Mouse (Mus musculus): ENCODE measurements at regions not wholly inside any gene's neighbourhood (a gene's known extent, or its start where the extent isn't known, plus 50 kb on each side); places are given as distances from the start of the nearest gene placed in this dataset.

DNA sequence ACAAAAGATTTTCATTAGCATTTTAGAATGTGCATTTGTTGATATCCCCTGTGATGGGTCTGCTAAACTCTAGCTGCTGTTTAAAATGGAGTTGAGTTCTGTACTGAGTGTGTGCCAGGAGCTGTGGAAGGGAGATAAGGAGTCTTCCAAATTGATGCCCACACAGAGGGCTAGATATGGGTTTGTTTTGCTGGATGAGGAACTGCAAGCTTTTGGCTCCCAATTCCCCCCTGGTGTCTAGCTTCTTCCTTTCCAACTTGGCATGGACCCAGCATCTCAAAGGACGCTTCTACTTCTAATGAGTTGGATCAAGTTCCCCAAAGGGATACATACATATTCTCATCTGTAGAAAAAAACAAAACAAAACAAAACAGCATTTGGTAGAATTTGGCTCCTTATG is 577.0 kb upstream of the Large1 start:
- DNase-seq, result no peak

DNA sequence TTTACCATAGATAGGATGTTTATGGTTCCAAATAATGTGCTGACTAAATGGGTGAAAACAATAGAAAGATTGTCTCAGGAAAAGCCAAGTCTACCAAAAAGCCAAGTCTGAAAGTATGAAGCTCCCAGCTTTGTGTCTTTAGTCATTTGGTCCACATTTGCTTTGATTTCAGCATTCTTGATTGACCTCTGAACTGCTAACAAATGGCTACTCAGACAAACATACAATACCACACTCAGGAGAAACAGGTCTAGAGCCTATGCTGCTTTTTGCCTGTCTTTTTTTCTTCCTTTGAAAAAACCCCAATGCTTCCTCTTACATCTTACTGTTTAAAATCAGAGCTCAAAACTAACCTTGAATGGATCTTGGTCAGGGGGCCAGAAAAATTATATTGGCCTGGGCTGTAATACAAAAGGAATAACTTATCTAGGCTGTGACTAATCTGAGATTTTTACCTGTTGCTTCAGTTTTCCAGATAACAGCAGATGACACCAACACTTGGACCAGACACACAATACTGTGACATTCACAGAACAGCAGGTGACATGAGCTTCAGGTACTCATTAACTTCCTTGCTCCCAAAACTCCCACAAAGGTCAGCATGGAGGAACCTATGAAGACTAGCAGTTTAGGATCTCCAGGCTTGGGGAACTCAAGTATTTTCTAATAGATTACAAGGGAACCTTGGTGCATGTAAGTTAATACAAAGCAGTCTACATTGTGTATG is 572.3 kb upstream of the Large1 start:
- DNase-seq, result no peak

- peak; percentile 5 for DNase-seq
Measured at GRCm38 (mm10) chr8:73923181-73923580, 569.8 kb upstream of the Large1 start.

GRCm38 (mm10) chr8:73921158-73921557 is 567.8 kb upstream of the Large1 start:
- no peak for DNase-seq

GRCm38 (mm10) chr8:73920564-73920963 is 567.2 kb upstream of the Large1 start:
- no peak for DNase-seq

DNA sequence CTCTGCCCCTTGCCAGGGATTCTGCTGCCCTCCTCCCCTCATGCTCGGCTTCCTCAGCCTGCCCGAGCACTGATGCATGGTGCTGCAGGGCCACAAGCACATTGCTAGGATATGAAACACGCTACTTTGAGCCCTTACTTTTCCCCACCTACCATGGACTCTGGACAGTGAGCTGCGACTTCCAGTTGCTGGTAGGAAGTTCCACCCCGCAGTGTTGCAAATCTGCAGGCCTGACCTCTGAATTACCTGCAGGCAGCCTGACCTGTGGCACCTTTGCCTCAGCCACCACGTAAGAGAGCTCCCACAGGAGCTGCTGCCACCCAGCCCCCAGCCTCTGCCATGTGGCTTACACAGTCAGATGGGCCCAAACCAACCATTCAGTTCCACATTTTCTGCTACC is 551.7 kb upstream of the Large1 start:
- no peak for DNase-seq

GRCm38 (mm10) chr8:73903838-73904237 is 550.5 kb upstream of the Large1 start:
- no peak for DNase-seq

DNA sequence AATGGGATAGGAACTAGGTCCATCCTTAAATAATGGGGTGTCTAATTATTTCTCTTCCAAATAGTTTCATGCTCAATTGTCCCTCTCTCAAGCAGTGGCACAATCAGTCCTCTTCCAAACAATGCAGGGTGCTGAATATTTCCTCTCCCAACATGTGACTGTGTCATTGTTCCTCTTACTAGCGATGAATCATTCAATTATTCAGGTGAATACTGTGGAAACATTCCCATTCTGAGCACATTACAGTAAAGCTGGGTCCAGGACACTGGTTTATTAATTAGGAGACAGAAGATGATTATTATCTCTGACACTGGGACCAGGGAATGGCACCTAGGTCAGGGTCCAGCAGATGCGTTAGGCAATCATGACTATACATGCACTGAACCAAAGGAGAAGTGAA is 532.6 kb upstream of the Large1 start:
- no peak for DNase-seq

DNA sequence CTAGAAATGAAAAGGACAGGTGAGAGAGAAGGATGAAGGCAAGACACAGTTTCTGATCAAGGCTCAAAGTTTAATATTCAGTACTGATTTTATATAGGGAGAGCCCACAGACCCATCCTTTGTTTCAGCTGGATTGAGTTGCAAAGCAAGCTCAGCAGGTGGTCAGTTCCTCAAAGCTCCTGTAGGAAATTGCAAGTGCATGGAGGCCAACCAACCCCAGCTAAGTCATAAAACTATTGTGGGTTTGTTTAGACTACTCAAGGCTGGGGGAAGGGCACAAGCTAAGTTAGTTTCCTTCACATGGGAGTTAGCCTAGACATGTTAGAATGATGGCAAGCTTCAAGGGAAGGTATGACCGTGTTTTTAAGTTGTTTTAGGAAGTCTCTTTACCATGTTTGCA is 528.3 kb upstream of the Large1 start:
- DNase-seq, result no peak
